ENCODE assay signal across 8 mouse cellular contexts in the genomic region with DNA sequence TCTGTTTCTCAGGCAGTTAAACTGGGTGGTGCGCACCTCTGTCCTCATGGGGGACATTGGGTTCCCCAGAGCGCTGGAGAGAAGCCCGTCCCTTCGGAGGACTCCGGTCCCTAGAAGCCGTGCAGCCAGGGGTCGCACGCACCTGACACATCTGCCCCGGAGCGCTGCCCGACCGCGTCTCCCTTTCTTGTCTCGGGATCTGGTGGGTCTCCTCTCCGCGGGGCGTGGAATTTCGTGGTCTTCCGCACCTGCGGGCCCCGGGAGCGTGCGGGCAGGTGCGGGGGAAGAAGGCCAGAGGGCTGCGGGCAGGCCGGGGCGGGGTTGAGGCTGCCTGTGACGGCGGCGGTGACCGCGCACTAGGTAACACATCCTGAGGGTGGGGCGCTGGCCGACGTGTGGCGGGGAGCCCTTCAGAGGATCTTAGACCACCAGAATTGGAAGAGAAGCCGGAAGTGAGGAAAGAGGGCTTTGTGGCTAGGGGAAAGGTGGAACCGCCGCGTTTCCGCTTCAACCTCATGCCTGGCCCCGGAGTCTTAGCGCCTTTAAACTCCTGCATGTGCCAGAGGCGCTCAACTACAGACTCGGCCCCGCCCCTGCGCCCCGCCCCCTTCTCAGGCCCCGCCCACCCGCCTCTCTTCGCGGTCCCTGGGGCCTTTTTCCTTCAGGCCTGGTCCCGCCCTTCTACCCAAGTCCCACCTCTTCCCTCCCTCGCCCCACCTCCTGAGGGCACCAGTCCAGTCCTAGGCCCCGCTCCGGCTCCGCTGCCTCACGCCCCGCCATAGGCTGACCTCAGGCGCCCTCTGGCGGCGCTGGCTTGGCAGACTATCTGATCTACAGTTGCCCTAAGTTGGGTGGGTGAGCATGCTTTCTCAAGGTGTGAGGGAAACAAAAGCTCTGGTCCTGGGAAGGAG. TPM values are rescaled to one million over a fixed set of nuclear protein-coding genes. Genes with fewer than 3 reads are reported as not detected.
A peak's percentile ranks its signal among the peaks of the same experiment; 100 is the strongest.
DNase-seq lines count a peak whose midpoint lies in the region; ATAC-seq lines count a peak whose summit lies in the region.

A gene (minus strand): TSS at position 332 of the 911 bp plus-strand sequence.

- peak within 1 kb of the TSS; percentile 76 for H3K9ac ChIP-seq in intestine, embryonic 16.5 days (ENCODE audit: low read depth, low read length)

- H3K27me3 ChIP-seq in embryonic facial prominence, embryonic 10.5 days (replicated peaks; ENCODE audit: low read depth, poor library complexity, severe bottlenecking): peaks cover 22% of the 10 kb centered on the region
- H3K27me3 ChIP-seq in intestine, embryonic 16.5 days (replicated peaks; ENCODE audit: control insufficient read depth, insufficient read depth, low read length): no peaks in the 10 kb centered on the region
- peaks cover 24% of the 10 kb centered on the region for H3K27me3 ChIP-seq in midbrain, embryonic 10.5 days (ENCODE audit: low read depth, poor library complexity, severe bottlenecking)

- H3K9me3 ChIP-seq in embryonic facial prominence, embryonic 10.5 days: 0 out of 2 replicates have a peak, but pooled peaks cover 4% of the 10 kb centered on the region
- H3K9me3 ChIP-seq in intestine, embryonic 16.5 days (ENCODE audit: control insufficient read depth, low read length): no peaks in the 10 kb centered on the region
- no peaks in the 10 kb centered on the region for H3K9me3 ChIP-seq in midbrain, embryonic 10.5 days (replicated peaks)

- peak; percentile 98 for DNase-seq in adrenal gland, postnatal 14 days
- peak; percentile 97 for DNase-seq in embryonic facial prominence, embryonic 10.5 days (ENCODE audit: low spot score)
- peak; percentile 80 to 91 for DNase-seq in gastrocnemius, postnatal 4 days (ENCODE audit: low spot score in 2 of 2)
- DNase-seq in left cerebral cortex, postnatal 25 days (ENCODE audit: low spot score in 2 of 2): peak; percentile 80 to 92
- peak; percentile 95 for DNase-seq in midbrain, embryonic 10.5 days (ENCODE audit: low spot score)
- peak; percentile 82 for DNase-seq in right cerebral cortex, postnatal 36 days (ENCODE audit: low spot score in 2 of 2)
- peak; percentile 93 to 96 for DNase-seq in urinary bladder, postnatal 4 days (ENCODE audit: low spot score in 2 of 2)

- peak within 1 kb of the TSS; percentile 73 for H3K4me3 ChIP-seq in embryonic facial prominence, embryonic 10.5 days
- H3K4me3 ChIP-seq in intestine, embryonic 16.5 days (ENCODE audit: low read length): peak within 1 kb of the TSS; percentile 67
- peak within 1 kb of the TSS; percentile 78 for H3K4me3 ChIP-seq in midbrain, embryonic 10.5 days

- intact Hi-C loops in left cerebral cortex, postnatal 25 days (cut with DNase I): no loop called here

- H3K27ac ChIP-seq in embryonic facial prominence, embryonic 10.5 days (replicated peaks): peak within 1 kb of the TSS; percentile 82
- H3K27ac ChIP-seq in intestine, embryonic 16.5 days (ENCODE audit: low read length): peak within 1 kb of the TSS; percentile 30
- H3K27ac ChIP-seq in midbrain, embryonic 10.5 days (replicated peaks): peak within 1 kb of the TSS; percentile 81

- under 1% methylated on average over 62 of the region's 62 CpGs for WGBS in embryonic facial prominence, embryonic 10.5 days
- WGBS in intestine, embryonic 16.5 days: under 1% methylated on average over 62 of the region's 62 CpGs
- under 1% methylated on average over 61 of the region's 62 CpGs for WGBS in midbrain, embryonic 10.5 days

- H3K4me1 ChIP-seq in embryonic facial prominence, embryonic 10.5 days: peaks cover 18% of the 10 kb centered on the region
- 0 out of 2 replicates have a peak, but pooled peaks cover 6% of the 10 kb centered on the region for H3K4me1 ChIP-seq in intestine, embryonic 16.5 days (ENCODE audit: control insufficient read depth, insufficient read depth, low read length)
- H3K4me1 ChIP-seq in midbrain, embryonic 10.5 days: peaks cover 11% of the 10 kb centered on the region

- H3K36me3 ChIP-seq in embryonic facial prominence, embryonic 10.5 days (replicated peaks): 0 out of 2 replicates have a peak, but pooled peaks cover 7% of the 10 kb centered on the region
- no peaks in the 10 kb centered on the region for H3K36me3 ChIP-seq in intestine, embryonic 16.5 days (ENCODE audit: control insufficient read depth, insufficient read depth, low read length)
- H3K36me3 ChIP-seq in midbrain, embryonic 10.5 days: 0 out of 2 replicates have a peak, but pooled peaks cover 6% of the 10 kb centered on the region

- peak; percentile 99 for ATAC-seq in intestine, embryonic 16.5 days

- peak within 1 kb of the TSS; percentile 99 for H3K4me2 ChIP-seq in intestine, embryonic 16.5 days (ENCODE audit: low read depth, low read length)

RNA-seq across cellular contexts. Expression of the gene that starts here (rescaled TPM):
- total RNA-seq in adrenal gland, postnatal 14 days (2021): 0.37 and 0.64 TPM in 2 replicates
- polyA plus RNA-seq in embryonic facial prominence, embryonic 10.5 days (2016; fragmentation: Nextera tagmentation; extraction: Ambion mirVana): 0.49 and 0.69 TPM in 2 replicates
- under 1 TPM; 0.10 to 0.32 TPM for total RNA-seq in gastrocnemius, postnatal 4 days (2021)
- polyA plus RNA-seq in intestine, embryonic 16.5 days (2015; fragmentation: Nextera tagmentation; extraction: Ambion mirVana): 0.38 and 0.44 TPM in 2 replicates
- under 1 TPM; 0.30 to 0.41 TPM for total RNA-seq in left cerebral cortex, postnatal 25 days (2021)
- 0.49 and 0.63 TPM in 2 replicates for polyA plus RNA-seq in midbrain, embryonic 10.5 days (2016; fragmentation: Nextera tagmentation; extraction: Ambion mirVana)

Comparison
In these comparisons a context has a peak if more than half of its experiments do, and no peak if none do; other contexts are left out.
1. Peak in every context shown above with its lines: DNase-seq, ATAC-seq, H3K4me3 ChIP-seq and H3K27ac ChIP-seq.
2. Peak in DNase-seq in adrenal gland, postnatal 14 days; RNA of the gene not detected or under 1 TPM.
3. Peak in DNase-seq, H3K4me3 ChIP-seq and H3K27ac ChIP-seq in embryonic facial prominence, embryonic 10.5 days; RNA of the gene not detected or under 1 TPM.
4. Peak in DNase-seq in gastrocnemius, postnatal 4 days; RNA of the gene not detected or under 1 TPM.
5. Peak in ATAC-seq, H3K4me3 ChIP-seq, H3K27ac ChIP-seq, H3K9ac ChIP-seq and H3K4me2 ChIP-seq in intestine, embryonic 16.5 days; RNA of the gene not detected or under 1 TPM.
6. Peak in DNase-seq in left cerebral cortex, postnatal 25 days; RNA of the gene not detected or under 1 TPM.
7. Peak in DNase-seq, H3K4me3 ChIP-seq and H3K27ac ChIP-seq in midbrain, embryonic 10.5 days; RNA of the gene not detected or under 1 TPM.
8. H3K27ac ChIP-seq: peak in every context shown above with its lines; median percentile 82 in embryonic facial prominence, embryonic 10.5 days; 81 in midbrain, embryonic 10.5 days; 30 in intestine, embryonic 16.5 days.